Mouse (Mus musculus) embryo, embryonic 11.5 days (tissue): ENCODE results near the gene Rasgrp4.
"Not testable (repeated sequence)": the region's sequence is repeated elsewhere in the genome, so short reads cannot be mapped to it uniquely, and the experiment has no call there.

Experiments used
- DNase-seq: peaks from one replicate; pipeline ENCODE4 v3.0.0-alpha.2; 2012; ENCODE audit warnings: low read depth, low spot score

Rasgrp4 gene

GRCm38 (mm10) chr7:29134693-29135386 lies at the start of gene Rasgrp4:
Rasgrp4 (plus strand) TSS chr7:29134851.
- DNase-seq, result no peak

DNA sequence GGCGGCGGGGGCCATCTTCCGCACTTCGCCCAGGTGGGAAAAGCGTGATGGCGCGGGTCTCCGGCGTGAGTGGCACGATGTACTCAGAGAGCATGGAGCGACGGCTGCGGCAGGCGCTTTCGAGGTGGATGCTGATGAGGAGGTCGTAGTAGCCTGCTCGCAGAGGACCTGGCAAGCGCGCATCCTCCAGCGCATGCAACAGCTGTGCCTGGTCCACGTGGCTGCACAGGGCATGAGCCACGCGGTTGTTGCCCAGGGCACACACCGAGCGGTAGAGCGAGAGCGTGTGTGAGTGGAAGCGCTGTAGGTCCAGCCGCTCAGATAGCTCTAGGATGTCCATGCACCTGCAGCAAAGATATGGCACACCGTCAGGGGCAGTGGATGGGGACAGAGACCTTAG lies 48.7 kb upstream of the Rasgrp4 start:
- no peak for DNase-seq

DNA sequence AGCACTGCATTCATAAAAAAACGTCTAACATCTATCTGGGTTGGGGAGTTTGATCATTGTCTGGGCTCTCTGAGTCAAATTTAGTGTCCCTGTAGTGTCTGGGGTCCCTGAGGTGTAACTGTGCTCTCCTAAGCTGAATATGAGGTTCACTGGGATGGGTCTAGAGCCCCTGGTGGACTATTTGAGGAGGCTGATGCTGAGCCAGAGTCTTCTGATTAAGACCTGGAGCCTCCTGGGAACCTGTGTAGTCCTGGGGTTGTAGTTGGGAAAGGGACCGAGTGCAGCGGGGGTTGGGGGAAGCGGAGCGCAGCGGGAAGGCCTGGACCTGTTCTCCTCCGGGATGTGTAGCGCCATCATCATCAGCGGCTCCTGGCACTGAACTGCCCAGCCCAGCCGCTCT lies 47.7 kb upstream of the Rasgrp4 start:
- no peak for DNase-seq

DNA sequence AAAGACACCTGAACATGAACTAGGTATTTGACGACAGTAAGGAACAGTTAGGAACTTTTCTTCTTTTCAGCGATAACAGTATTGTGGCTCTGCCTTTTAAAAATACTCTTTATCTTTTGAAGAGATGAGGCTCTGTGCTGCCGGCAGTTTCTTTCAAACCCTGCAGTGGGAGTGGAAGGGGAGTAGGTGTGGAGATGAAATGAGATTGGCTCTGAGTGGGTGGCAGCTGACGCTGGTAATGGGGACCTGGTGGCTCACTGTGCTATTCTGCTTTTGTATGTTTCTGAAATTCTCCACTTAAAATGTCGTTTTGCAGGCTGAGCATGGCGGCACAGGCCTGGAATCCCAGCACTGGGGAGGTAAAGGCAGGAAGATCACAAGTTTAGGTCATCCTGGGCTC lies 45.8 kb upstream of the Rasgrp4 start:
- DNase-seq, result no peak

GRCm38 (mm10) chr7:29097131-29097530 lies 37.5 kb upstream of the Rasgrp4 start:
- no peak for DNase-seq

DNA sequence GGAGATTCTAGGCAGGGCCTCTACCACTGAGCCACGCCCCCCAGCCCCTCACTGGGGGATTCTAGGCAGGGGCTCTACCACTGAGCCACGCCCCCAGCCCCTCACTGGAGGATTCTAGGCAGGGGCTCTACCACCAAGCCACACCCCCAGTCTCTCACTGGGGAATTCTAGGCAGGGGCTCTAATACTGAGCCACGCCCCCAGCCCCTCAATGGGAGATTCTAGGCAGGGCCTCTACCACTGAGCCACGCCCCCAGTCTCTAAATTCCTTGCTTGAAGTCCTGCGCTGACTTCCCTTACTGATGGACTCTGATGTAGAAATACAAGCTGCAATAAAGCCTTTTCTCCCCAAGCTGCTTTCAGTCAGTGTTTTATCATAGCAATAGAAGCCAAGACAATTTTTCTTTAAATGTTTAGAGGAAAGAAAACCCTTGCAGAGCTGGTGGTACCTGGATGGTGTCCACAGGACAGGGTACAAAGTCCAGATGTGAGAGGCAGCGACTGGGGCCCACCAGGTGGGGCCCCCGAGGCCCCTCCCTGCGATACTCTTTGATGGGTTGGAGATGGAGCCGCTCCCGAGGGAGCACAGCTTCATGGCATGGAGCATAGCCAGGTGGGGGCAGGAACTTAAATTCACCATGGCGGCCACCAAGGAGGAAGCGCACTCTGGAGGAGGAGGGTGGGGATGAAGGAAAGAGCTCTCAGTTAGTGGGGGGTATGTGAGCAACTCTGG lies 33.2 kb upstream of the Rasgrp4 start:
- DNase-seq, result no peak

- no peak for DNase-seq
Measured at GRCm38 (mm10) chr7:29108992-29109955, 25.4 kb upstream of the Rasgrp4 start.

- DNase-seq, result no peak
Measured at GRCm38 (mm10) chr7:29118142-29118851, 16.4 kb upstream of the Rasgrp4 start.

GRCm38 (mm10) chr7:29119526-29119925 lies 15.1 kb upstream of the Rasgrp4 start:
- no peak for DNase-seq

DNA sequence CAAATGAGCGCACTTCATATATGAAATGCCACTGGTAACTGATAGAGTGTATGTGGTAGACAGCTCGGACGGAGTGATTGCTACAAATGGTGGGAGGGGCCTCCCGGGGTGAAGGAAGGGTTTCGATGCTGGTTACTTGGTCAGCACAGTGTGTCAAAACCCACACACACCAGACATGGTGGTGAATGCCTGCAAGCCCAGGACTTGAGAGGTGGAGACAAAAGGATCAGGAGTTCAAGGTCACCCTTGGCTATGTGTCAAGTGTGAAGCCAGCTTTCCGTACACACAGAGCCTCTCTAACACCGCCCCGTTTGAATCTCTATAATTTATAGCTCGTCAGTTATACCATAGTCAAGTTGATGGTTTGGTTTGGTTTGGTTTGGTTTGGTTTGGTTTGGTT lies 11.8 kb upstream of the Rasgrp4 start:
- DNase-seq, result no peak

DNA sequence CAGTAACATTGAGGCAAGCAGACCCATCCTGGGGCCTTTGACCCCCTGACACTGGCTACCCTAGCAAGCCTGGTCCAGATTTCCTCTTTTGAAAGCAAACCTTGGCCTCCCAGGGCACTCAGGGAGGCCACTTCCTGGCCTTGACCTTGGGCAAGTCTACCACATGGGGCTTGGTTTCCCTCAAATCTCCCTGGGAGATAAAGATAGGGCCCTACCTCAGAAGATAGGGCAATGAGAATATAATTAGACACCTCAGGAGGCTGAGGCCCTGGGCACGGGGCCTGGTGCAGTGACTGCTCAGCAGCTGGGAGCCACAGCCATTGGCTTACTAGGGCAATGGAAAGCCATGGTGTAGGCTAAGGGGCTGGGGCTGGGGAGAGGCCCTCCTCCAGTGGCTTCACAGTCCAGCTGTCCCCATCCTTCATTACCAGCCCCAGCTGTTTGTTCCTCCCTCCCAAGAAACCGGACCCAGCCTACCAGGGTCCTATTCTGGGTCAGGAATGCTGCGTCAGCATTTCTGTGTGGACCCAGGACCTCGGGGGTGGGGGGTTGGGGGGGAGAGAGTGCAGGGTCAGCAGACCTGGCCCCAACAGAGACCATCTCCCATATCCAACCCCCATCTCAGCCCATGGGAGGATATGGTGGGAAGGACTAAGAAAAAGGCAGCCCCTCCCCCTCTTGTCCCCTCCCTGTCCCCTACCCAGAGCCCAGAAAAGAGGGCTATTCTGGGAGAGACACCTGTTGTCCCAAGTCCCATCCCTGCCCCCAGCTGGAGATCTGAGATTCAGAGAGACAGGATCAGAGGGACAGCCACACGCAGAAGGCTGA lies 10.9 kb upstream of the Rasgrp4 start:
- no peak for DNase-seq

GRCm38 (mm10) chr7:29124970-29125369 lies 9.7 kb upstream of the Rasgrp4 start, which contains the start of gene Ryr1:
Ryr1 (minus strand) TSS chr7:29125179.
- DNase-seq, result peak; percentile 56

DNA sequence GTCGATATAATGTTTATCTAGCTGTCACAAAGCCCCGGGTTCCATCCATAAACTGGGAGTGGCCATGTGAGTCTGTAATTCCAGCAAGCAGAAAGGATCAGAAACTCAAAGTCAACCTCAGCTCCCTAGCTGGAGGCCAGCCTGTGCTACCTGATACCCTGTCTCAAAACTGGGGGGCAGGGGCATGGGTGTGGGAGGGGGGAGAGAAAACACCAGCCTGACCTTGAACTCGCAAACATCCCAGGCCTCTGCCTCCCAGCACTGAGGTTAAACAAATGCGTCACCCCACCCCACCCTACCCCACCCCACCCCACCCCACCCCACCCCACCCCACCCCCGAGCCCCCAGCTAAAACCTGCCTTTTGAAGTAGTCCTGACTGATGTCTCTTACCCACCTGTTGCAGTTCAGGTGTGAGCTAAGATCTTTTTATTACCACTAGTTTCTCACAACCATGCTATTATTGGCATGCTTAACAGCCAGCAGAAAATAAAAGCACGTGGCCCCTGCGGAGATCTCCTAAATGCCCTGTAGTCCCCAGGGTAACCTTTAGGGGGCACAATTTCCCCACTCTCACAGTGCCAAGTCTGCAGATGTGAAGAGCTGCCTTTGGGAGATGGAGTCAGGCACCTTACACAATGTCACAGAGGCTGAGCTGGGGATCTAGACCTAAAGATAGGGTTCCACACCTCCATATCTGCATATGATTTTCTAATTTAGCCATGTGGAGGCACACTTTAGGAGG lies 8.3 kb upstream of the Rasgrp4 start:
- DNase-seq, result no peak

DNA sequence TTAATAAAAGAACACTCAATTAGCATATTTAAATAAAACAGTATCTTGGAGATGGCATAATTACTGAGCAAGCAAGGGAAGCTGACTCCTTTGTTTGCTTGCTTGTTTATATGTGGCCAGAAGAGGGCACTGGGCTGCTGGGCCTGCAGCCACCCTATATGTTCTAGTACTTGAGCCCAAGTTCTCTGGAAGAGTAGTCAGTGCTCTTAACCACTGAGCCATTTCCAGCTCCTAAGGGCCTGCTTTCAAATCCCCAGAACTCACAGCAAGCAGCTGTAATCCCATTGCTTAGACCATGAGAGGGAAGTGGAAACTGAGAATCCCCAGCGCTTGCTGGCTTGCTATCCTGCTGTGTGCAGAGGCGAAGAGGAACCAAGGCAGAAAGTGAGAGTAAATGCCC lies 5.9 kb upstream of the Rasgrp4 start:
- no peak for DNase-seq

- DNase-seq, result no peak
Measured at GRCm38 (mm10) chr7:29134230-29134629, 421 bp upstream of the Rasgrp4 start.

DNA sequence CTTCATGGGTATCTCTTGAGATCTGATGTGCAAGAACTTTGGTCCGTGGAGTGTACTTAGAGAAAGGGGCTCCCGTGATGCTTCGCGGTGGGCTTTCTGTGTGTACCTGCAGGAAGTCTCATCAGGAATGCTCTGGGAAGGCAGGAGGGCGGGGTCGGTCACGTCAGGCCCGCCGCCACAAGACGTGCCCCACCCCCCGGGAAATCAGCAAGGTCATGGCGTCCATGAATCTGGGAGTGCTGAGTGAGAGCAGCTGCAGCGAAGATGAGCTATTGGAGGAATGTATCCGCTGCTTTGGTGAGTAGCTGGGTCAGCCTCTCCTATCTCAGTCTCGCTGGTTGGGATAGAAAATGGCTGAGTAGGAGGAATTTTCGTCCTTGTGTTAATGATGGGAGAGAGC lies 2.8 kb downstream of the Rasgrp4 start:
- no peak for DNase-seq

DNA sequence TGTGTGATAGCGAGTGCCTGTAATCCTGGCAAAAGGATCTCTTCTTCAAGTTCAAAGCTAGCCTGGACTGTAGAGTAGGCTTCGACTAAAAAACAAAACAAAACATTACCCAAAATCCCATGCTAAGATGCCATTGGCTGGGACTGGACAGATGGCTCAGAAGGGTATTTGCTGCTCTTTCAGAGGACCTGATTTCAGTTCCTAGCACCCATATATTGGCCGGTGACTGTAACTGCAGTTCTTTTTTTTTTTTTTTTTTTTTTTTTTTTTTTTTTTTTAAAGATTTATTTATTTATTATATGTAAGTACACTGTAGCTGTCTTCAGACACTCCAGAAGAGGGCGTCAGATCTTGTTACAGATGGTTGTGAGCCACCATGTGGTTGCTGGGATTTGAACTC lies 4.6 kb downstream of the Rasgrp4 start:
- DNase-seq, result not testable (repeated sequence)

DNA sequence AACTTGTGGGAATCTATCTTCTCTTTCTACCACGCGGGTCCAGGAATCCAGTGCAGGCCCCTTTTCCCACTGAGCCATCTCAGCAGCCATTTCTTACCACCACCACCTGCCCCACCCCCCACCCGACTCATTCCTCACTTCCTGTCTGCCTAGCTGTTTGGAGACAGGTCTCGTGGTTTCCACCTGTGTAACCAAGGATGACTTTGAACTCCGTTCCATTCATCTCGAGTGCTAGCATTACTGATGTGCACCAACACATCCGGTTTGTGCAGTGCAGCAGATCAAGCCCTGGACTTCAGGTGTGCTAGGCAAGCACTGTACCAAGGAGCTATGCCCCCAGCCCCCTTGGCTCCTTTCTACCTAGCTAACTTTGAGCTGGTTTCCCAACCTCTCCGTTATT lies 6.8 kb downstream of the Rasgrp4 start:
- no peak for DNase-seq

- no peak for DNase-seq
Measured at GRCm38 (mm10) chr7:29144006-29144405, 9.4 kb downstream of the Rasgrp4 start.
